Mouse (Mus musculus): ENCODE measurements at regions not wholly inside any gene's neighbourhood (a gene's known extent, or its start where the extent isn't known, plus 50 kb on each side); places are given as distances from the start of the nearest gene placed in this dataset.

- Histone ChIP-seq H3K9me3 (ENCODE audit: low read length) (no peaks in the 10 kb centered on the region), H3K4me3 (ENCODE audit: low read length) (no peak overlapping the region), H3K27ac (ENCODE audit: low read length) (no peak overlapping the region), H3K9ac (replicated peaks; ENCODE audit: low read length) (no peak overlapping the region), H3K4me1 (ENCODE audit: insufficient read depth, low read length) (no peaks in the 10 kb centered on the region), H3K36me3 (ENCODE audit: insufficient read depth, low read length) (no peaks in the 10 kb centered on the region), H3K4me2 (replicated peaks; ENCODE audit: low read depth, low read length) (no peak overlapping the region), H3K27me3 (ENCODE audit: insufficient read depth, low read length) (no peaks in the 10 kb centered on the region)
- ATAC-seq (ENCODE audit: low FRiP score, low TSS enrichment): no peak
- WGBS: 76% methylated on average over 3 of the region's 3 CpGs
These were observed 733.1 kb downstream of the Slitrk6 start for GRCm38 (mm10) chr14:110021812-110022211.

GRCm38 (mm10) chr14:110015126-110015525, 739.8 kb downstream of the Slitrk6 start:
- H3K4me1 ChIP-seq (ENCODE audit: insufficient read depth, low read length): no peaks in the 10 kb centered on the region
- no peak overlapping the region for H3K27ac ChIP-seq (ENCODE audit: low read length)
- H3K4me3 ChIP-seq (ENCODE audit: low read length): no peak overlapping the region
- H3K4me2 ChIP-seq (replicated peaks; ENCODE audit: low read depth, low read length): no peak overlapping the region
- 73% methylated on average over 2 of the region's 2 CpGs for WGBS
- H3K27me3 ChIP-seq (ENCODE audit: insufficient read depth, low read length): no peaks in the 10 kb centered on the region
- H3K9ac ChIP-seq (replicated peaks; ENCODE audit: low read length): no peak overlapping the region
- no peaks in the 10 kb centered on the region for H3K36me3 ChIP-seq (ENCODE audit: insufficient read depth, low read length)
- no peak for ATAC-seq (ENCODE audit: low FRiP score, low TSS enrichment)
- no peaks in the 10 kb centered on the region for H3K9me3 ChIP-seq (ENCODE audit: low read length)

GRCm38 (mm10) chr14:110013229-110013628, 741.7 kb downstream of the Slitrk6 start:
- ATAC-seq (ENCODE audit: low FRiP score, low TSS enrichment): no peak
- WGBS: 80% methylated on average over 1 of the region's 1 CpGs

GRCm38 (mm10) chr14:110007159-110007558, 747.8 kb downstream of the Slitrk6 start:
- no peaks in the 10 kb centered on the region for H3K4me1 ChIP-seq (ENCODE audit: insufficient read depth, low read length)
- H3K9ac ChIP-seq (replicated peaks; ENCODE audit: low read length): no peak overlapping the region
- no peak overlapping the region for H3K4me2 ChIP-seq (replicated peaks; ENCODE audit: low read depth, low read length)
- H3K27me3 ChIP-seq (ENCODE audit: insufficient read depth, low read length): no peaks in the 10 kb centered on the region
- no peaks in the 10 kb centered on the region for H3K36me3 ChIP-seq (ENCODE audit: insufficient read depth, low read length)
- no peak overlapping the region for H3K4me3 ChIP-seq (ENCODE audit: low read length)
- ATAC-seq (ENCODE audit: low FRiP score, low TSS enrichment): no peak
- H3K9me3 ChIP-seq (ENCODE audit: low read length): no peaks in the 10 kb centered on the region
- H3K27ac ChIP-seq (ENCODE audit: low read length): no peak overlapping the region
- WGBS: 77% methylated on average over 6 of the region's 6 CpGs

More at GRCm38 (mm10) chr14:110013229-110013628, 741.7 kb downstream of the Slitrk6 start:
- Histone ChIP-seq H3K27ac (ENCODE audit: low read length) (no peak overlapping the region), H3K4me3 (ENCODE audit: low read length) (no peak overlapping the region), H3K36me3 (ENCODE audit: insufficient read depth, low read length) (no peaks in the 10 kb centered on the region), H3K4me1 (ENCODE audit: insufficient read depth, low read length) (no peaks in the 10 kb centered on the region), H3K9ac (replicated peaks; ENCODE audit: low read length) (no peak overlapping the region), H3K4me2 (replicated peaks; ENCODE audit: low read depth, low read length) (no peak overlapping the region), H3K27me3 (ENCODE audit: insufficient read depth, low read length) (no peaks in the 10 kb centered on the region), H3K9me3 (ENCODE audit: low read length) (no peaks in the 10 kb centered on the region)

- H3K36me3 ChIP-seq (ENCODE audit: insufficient read depth, low read length): no peaks in the 10 kb centered on the region
- no peaks in the 10 kb centered on the region for H3K27me3 ChIP-seq (ENCODE audit: insufficient read depth, low read length)
- H3K4me1 ChIP-seq (ENCODE audit: insufficient read depth, low read length): no peaks in the 10 kb centered on the region
- ATAC-seq (ENCODE audit: low FRiP score, low TSS enrichment): no peak
- H3K9me3 ChIP-seq (ENCODE audit: low read length): no peaks in the 10 kb centered on the region
- no peak overlapping the region for H3K4me2 ChIP-seq (replicated peaks; ENCODE audit: low read depth, low read length)
- H3K9ac ChIP-seq (replicated peaks; ENCODE audit: low read length): no peak overlapping the region
- no peak overlapping the region for H3K27ac ChIP-seq (ENCODE audit: low read length)
- H3K4me3 ChIP-seq (ENCODE audit: low read length): no peak overlapping the region
- 78% methylated on average over 4 of the region's 4 CpGs for WGBS
These were observed 769.9 kb downstream of the Slitrk6 start for GRCm38 (mm10) chr14:109985026-109985425.

GRCm38 (mm10) chr14:109958008-109958407, 796.9 kb downstream of the Slitrk6 start:
- H3K4me1 ChIP-seq (ENCODE audit: insufficient read depth, low read length): no peaks in the 10 kb centered on the region
- no peaks in the 10 kb centered on the region for H3K27me3 ChIP-seq (ENCODE audit: insufficient read depth, low read length)
- no peak overlapping the region for H3K4me3 ChIP-seq (ENCODE audit: low read length)
- H3K4me2 ChIP-seq (replicated peaks; ENCODE audit: low read depth, low read length): no peak overlapping the region
- H3K9ac ChIP-seq (replicated peaks; ENCODE audit: low read length): no peak overlapping the region
- no peaks in the 10 kb centered on the region for H3K36me3 ChIP-seq (ENCODE audit: insufficient read depth, low read length)
- no peak for ATAC-seq (ENCODE audit: low FRiP score, low TSS enrichment)
- H3K9me3 ChIP-seq (ENCODE audit: low read length): no peaks in the 10 kb centered on the region
- no peak overlapping the region for H3K27ac ChIP-seq (ENCODE audit: low read length)
- WGBS: 86% methylated on average over 3 of the region's 3 CpGs

GRCm38 (mm10) chr14:109941944-109942343, 813.0 kb downstream of the Slitrk6 start:
- no peaks in the 10 kb centered on the region for H3K4me1 ChIP-seq (ENCODE audit: insufficient read depth, low read length)
- no peak for ATAC-seq (ENCODE audit: low FRiP score, low TSS enrichment)
- WGBS: 84% methylated on average over 4 of the region's 4 CpGs

GRCm38 (mm10) chr14:109941162-109941561, 813.8 kb downstream of the Slitrk6 start:
- Histone ChIP-seq H3K4me3 (ENCODE audit: low read length) (no peak overlapping the region), H3K36me3 (ENCODE audit: insufficient read depth, low read length) (no peaks in the 10 kb centered on the region), H3K4me2 (replicated peaks; ENCODE audit: low read depth, low read length) (no peak overlapping the region), H3K27me3 (ENCODE audit: insufficient read depth, low read length) (no peaks in the 10 kb centered on the region), H3K27ac (ENCODE audit: low read length) (no peak overlapping the region), H3K9me3 (ENCODE audit: low read length) (no peaks in the 10 kb centered on the region), H3K4me1 (ENCODE audit: insufficient read depth, low read length) (no peaks in the 10 kb centered on the region), H3K9ac (replicated peaks; ENCODE audit: low read length) (no peak overlapping the region)
- no peak for ATAC-seq (ENCODE audit: low FRiP score, low TSS enrichment)
- WGBS: 91% methylated on average over 1 of the region's 1 CpGs

More at GRCm38 (mm10) chr14:109941944-109942343, 813.0 kb downstream of the Slitrk6 start:
- Histone ChIP-seq H3K4me2 (replicated peaks; ENCODE audit: low read depth, low read length) (no peak overlapping the region), H3K9me3 (ENCODE audit: low read length) (no peaks in the 10 kb centered on the region), H3K27ac (ENCODE audit: low read length) (no peak overlapping the region), H3K27me3 (ENCODE audit: insufficient read depth, low read length) (no peaks in the 10 kb centered on the region), H3K9ac (replicated peaks; ENCODE audit: low read length) (no peak overlapping the region), H3K4me3 (ENCODE audit: low read length) (no peak overlapping the region), H3K36me3 (ENCODE audit: insufficient read depth, low read length) (no peaks in the 10 kb centered on the region)

- ATAC-seq (ENCODE audit: low FRiP score, low TSS enrichment): no peak
- Histone ChIP-seq H3K4me3 (ENCODE audit: low read length) (no peak overlapping the region), H3K27ac (ENCODE audit: low read length) (no peak overlapping the region), H3K9ac (replicated peaks; ENCODE audit: low read length) (no peak overlapping the region), H3K36me3 (ENCODE audit: insufficient read depth, low read length) (no peaks in the 10 kb centered on the region), H3K9me3 (ENCODE audit: low read length) (no peaks in the 10 kb centered on the region), H3K4me1 (ENCODE audit: insufficient read depth, low read length) (no peaks in the 10 kb centered on the region), H3K27me3 (ENCODE audit: insufficient read depth, low read length) (no peaks in the 10 kb centered on the region), H3K4me2 (replicated peaks; ENCODE audit: low read depth, low read length) (no peak overlapping the region)
- 87% methylated on average over 6 of the region's 6 CpGs for WGBS
These were observed 817.5 kb downstream of the Slitrk6 start for GRCm38 (mm10) chr14:109937432-109937831.

- H3K4me2 ChIP-seq (replicated peaks; ENCODE audit: low read depth, low read length): no peak overlapping the region
- H3K27me3 ChIP-seq (ENCODE audit: insufficient read depth, low read length): no peaks in the 10 kb centered on the region
- no peaks in the 10 kb centered on the region for H3K4me1 ChIP-seq (ENCODE audit: insufficient read depth, low read length)
- H3K9me3 ChIP-seq (ENCODE audit: low read length): no peaks in the 10 kb centered on the region
- no peak overlapping the region for H3K27ac ChIP-seq (ENCODE audit: low read length)
- no peak overlapping the region for H3K4me3 ChIP-seq (ENCODE audit: low read length)
- H3K36me3 ChIP-seq (ENCODE audit: insufficient read depth, low read length): no peaks in the 10 kb centered on the region
- no peak for ATAC-seq (ENCODE audit: low FRiP score, low TSS enrichment)
- WGBS: 89% methylated on average over 7 of the region's 7 CpGs
- H3K9ac ChIP-seq (replicated peaks; ENCODE audit: low read length): no peak overlapping the region
These were observed 826.0 kb downstream of the Slitrk6 start for GRCm38 (mm10) chr14:109928977-109929376.

GRCm38 (mm10) chr14:109891896-109892165, 863.1 kb downstream of the Slitrk6 start:
- no peak overlapping the region for H3K4me2 ChIP-seq (replicated peaks; ENCODE audit: low read depth, low read length)
- H3K4me3 ChIP-seq (ENCODE audit: low read length): no peak overlapping the region
- H3K9me3 ChIP-seq (ENCODE audit: low read length): no peaks in the 10 kb centered on the region
- no peaks in the 10 kb centered on the region for H3K4me1 ChIP-seq (ENCODE audit: insufficient read depth, low read length)
- H3K36me3 ChIP-seq (ENCODE audit: insufficient read depth, low read length): no peaks in the 10 kb centered on the region
- 81% methylated on average over 2 of the region's 2 CpGs for WGBS
- no peaks in the 10 kb centered on the region for H3K27me3 ChIP-seq (ENCODE audit: insufficient read depth, low read length)
- no peak for ATAC-seq (ENCODE audit: low FRiP score, low TSS enrichment)
- H3K27ac ChIP-seq (ENCODE audit: low read length): no peak overlapping the region
- H3K9ac ChIP-seq (replicated peaks; ENCODE audit: low read length): no peak overlapping the region
